Mouse (Mus musculus) ovary, adult 18-20 months (tissue): Measurements from ENCODE around the gene Ddt.
A peak's percentile ranks its signal among the peaks of the same experiment; 100 is the strongest.
"Not testable (repeated sequence)": the region's sequence is repeated elsewhere in the genome, so short reads cannot be mapped to it uniquely, and the experiment has no call there.

Experiments used
- DNase-seq: peaks from one replicate; pipeline ENCODE4 v3.0.0; 2022; ENCODE audit warnings: low spot score, mixed read lengths

Ddt gene

DNA sequence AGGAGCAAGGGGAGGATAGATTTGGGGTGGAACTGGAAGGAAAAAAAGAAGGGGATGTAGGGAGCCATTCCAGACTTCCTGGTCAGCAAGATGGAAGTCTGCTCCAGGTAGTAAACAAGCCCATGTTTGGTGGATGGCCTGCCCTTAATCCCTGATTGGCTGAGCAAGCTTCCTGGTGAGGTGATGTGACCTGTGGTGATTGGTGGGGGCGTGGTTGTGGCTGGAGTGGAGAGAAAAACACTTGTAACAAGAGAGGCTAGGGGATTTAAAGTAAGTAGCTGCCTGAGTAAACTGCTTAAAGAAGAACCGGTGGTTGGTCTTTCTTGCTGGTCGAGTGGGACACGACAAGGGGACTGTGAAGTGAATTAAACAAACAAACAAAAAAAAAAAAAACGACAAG lies 5.5 kb downstream of the Ddt start:
- not testable (repeated sequence) for DNase-seq

DNA sequence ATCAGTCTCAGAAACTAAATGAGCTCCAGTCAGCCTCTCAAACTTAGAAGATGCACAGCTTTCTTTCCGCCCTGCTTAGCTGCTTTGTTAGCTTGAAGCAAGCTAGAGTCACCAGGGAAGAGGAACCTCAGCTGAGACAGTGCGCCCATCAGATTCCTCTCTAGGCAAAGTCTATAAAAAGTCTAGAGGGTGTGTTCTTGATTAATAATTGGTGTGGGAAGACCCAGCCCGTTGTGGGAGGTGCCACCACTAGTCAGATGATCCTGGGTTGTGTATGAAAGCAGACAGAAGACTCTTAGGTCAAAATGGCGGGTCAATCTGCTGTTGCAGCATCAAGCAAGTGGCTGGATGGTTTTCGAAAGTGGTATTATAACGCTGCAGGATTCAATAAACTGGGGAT lies 6.4 kb downstream of the Ddt start:
- no peak for DNase-seq

DNA sequence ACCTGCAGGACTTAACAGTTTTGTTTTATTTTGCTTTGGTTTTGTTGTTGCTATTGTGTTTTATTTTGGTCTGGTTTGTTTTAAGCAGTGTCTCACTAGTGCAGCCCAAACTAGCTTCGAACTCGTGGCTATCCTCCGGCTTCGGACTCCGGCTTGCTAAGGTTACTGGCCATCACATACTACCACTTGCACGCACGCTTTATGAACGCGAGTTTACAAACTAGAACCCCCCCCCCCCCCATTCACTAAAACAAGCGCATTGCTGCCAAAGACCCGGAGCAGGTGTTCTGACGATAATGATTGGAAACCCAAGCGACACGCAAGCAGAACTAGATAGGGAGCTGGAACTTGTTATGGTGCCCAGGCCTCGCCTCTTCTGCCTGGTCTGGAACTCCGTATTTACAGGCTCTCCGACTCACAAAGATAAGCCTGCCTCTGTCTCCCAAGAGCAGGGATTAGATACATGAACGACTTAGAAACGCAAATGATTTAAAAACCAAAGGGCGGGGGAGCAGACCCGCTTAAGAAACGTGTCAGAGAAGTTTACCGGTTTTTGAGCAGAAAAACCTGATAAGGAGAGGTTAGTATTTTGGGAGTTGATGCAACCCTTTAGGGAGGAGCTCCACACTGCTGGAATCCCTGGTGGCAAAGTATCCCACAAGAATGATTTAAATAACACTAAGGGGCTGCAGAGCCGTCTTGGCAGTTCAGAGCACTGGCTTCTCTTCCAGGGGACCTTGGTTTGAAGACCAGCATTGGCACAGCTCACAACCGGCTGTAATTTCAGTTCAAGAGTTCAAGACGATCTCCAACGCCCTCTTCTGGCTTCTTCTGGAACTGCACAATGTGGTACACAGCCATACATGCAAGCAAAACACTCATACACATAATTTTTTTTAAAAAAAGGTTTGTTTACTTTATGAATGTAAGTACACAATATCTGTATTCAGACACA lies 8.4 kb downstream of the Ddt start:
- DNase-seq: no peak

DNA sequence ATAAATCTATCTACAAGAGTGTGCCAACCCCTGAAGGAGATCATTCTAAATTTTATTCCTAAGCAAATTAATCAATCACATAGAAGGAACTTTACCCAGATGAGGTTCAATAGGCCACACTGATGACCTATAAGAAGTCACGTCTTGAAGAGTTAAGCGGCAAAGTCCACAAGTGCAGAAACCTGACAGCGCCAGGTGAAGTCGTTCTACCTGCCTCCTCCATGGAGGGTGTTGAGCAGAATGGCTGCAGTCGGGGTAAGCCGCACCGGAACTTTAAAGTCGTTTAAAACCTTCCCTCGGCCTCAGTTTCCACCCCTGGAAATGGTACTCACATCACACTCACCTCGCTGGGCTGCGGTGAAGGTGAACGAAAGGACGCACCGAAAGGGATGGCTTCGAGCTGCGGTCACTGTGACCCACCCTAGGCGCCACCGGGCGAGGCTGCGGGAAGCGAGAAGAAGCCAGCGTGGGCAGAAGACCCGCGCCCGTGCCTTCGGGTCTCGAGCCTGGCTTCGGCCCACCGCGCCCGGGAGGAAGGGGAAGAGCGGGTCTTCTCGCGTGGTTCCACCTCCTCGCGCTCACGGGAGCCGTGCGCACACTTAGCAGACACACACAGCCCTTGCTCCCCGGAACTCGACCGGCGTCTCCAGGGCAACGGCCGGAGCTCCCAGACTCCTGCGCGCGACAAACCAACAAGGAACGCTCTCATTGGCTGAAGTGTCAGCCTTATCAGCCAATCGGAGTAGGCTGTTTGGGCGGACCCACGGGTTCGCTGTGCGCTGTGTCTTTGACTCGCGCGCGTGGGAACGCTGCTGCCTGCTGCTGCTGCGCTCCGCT lies 9.3 kb downstream of the Ddt start, which contains the start of gene Cabin1:
Gene Cabin1, minus strand, starts transcription at position 660 of the 837 bp plus-strand sequence.
- DNase-seq: peak; percentile 95

DNA sequence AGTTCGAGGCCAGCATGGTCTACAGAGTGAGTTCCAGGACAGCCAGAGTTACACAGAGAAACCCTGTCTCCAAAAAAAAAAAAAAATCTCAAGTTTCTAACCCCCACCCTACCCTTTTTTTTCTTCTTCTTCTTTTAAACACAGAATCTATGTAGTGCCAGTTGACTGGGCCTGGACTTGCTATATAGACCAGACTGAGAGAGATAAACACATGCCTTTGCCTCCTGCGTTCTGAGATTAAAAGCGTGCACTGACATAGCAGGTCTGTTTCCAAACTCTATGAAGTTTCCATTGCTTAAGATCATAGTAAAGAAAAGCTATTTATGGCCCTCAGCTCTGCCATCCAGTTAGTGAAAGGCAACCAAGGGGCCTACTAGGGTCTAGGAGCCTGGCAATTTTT lies 10.8 kb downstream of the Ddt start:
- DNase-seq: no peak

DNA sequence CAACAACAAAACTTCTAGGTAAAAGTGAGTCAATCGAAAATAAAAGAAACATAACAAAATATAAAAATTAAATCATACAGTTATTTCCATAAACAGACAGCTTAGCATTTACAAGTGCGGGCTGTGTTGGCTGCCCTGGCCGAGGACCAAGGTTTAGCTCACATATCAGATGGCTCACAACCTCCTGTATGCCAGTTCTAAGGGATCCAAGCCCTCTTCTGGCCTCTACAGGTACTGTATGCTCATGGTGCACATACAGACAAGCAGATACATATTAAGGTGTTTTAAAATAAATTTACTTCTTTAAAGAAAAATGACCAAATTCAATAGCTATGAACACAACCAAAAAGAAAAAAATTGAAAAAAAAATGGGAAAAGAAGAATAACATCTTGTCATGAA lies 12.9 kb downstream of the Ddt start:
- no peak for DNase-seq

DNA sequence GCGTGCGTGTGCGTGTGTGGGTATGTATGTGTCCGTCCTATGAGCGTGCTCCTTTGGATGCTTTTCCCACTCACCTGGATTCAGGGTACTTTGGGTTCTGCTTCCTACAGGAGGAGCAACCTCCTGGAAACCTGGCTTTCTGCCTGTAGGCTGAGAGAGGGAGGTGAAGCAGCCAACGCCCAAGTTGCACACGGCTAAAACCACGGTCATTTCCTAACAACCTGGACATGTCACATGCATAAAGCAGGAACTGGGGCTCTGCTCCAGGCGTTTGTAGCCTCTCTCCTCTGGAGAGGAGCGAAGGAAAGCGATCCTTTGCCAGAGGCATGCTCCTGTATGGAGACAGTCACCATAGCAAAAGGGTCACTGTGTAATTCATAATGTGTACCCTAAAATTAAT lies 16.5 kb downstream of the Ddt start:
- no peak for DNase-seq

DNA sequence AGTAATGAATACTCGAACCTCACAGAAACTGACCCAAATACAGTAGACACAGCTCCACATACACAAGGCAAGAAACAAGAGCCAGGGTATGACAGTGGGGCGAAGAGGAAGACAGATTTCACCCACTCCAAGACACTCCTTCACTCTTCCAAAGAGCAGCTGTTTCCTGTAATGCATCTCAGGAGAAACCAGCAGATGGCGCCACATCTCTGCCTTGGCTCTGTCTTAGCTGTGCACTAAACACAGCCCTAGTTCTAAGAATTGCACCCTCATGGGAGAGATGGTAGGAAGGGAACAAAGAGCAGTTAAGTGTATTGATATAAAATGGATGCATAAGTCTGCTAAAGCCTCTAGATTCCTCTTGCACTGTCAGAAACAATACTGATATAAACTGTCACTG lies 29.2 kb downstream of the Ddt start:
- DNase-seq: peak; percentile 34

DNA sequence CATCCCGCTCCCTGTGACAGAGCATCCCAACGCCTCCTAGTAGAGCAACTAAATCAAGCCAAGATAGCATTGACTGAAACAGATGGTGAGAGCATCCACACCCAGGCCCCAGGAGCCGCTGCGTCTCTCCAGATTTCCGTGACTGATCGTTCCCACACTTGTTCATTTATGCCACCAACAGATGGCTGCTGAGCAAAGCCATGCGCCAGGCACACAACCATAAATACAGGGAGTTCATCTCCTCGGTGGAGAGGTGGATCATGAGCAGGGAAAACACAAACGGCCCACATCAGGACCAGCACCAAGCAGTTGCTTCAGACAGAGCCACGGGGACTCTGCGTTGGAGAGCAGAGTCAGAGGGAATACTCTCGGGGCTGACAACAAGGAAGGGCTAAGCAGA lies 29.8 kb downstream of the Ddt start:
- DNase-seq: no peak

DNA sequence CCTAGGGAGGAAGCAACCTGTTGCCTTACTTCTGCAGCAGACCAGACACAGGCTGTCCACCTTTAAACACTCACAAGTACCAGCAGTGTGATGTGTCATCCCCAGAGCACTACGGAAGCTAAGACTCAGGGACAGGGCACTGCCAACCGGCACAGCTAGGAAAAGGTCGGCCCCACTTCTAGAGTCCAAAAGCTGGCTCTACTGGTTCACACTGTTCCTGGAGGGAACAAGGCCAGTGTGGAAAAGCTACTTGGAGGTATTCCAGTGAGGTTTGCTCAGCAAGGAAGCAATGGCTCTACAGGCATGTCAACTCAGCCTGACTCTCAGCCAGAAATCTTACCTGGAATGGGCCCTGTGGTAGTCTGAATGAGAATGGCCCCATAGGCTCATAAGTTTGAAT lies 32.3 kb downstream of the Ddt start:
- DNase-seq: no peak

DNA sequence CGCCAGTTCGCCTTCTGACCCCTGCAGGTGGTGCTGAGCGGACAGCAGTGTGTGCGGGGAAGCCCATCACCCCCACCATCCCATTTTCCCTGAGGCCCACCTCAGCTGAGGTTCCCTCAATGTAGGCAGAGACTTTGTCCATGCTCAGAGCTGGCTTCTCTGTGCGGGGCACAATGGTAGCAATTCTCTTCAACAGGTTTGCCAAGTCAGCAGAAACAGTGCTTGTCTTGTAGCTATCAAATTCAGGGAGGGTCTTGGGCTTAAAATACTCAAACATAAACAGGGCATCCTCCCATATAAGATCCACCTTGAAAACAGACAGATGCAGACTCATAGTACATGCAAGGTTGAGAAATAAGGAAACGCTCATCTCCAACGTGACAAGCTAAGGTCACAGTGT lies 47.8 kb downstream of the Ddt start:
- no peak for DNase-seq
